Mouse (Mus musculus) liver, adult 10 weeks (tissue): Measurements from ENCODE around the gene Mpv17. TPM values are rescaled to one million over a fixed set of nuclear protein-coding genes. Genes with fewer than 3 reads are reported as not detected.

Source experiments
- polyA plus RNA-seq: library from polyadenylated mRNA; stranded (reverse); fragments of 350-450 nt; fragmentation: Illumina TruSeq; extraction: RNeasy Lipid Tissue Mini Kit (QIAGEN cat#74804); gene quantifications from one replicate; pipeline ENCODE4 v1.2.3, GENCODE M21; 2014; ENCODE audit warnings: low read depth, low replicate concordance

Gene Mpv17
- polyA plus RNA-seq: 31.4 TPM

GRCm38 (mm10) chr5:31154152-31154553 lies at the start of gene Mpv17:
TSS of gene Mpv17 (minus strand) at chr5:31154251.

DNA sequence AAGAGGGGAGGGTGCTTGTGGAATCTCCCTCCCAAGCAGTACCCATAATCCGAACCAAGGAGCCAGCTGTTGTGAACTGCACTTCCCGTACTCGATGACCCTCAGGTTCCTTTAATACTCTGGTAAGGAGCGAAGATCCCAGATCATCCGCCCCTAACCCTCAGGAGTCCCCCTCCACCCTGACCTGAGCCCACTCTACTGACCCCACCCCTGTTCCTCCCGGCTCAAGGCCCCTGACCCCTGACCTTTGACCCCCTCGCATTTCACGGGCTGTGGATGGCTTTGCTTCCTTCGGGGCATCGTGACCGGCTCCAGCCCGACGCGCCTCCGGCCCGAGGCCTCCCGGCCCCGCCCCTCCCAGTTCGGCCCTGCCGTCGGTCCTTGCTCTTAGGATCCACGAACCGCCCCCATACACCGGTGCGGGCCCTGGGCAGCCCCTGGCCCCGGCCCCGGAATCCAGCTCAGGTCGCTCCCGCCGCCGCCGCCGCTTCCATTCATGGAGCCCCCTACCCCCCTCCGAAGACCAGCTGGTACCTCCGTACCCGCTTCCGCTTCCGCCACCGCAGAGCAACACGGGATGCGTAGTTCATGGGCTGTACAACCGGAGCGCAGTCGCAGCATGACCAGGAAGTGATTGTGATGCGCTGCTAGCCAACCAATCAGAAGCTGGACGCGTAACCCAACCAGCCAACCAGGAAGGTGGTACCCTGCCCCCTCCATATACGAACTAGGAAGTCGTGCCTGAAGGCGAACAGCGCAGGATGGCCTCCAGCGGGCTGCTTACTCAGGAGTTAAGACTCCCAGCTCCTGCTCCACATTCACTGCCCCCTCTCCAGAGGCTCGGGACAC lies 47.9 kb upstream of the Mpv17 start, which contains the start of gene Zfp513:
Zfp513 (minus strand) TSS at position 562 of the 849 bp plus-strand sequence.

DNA sequence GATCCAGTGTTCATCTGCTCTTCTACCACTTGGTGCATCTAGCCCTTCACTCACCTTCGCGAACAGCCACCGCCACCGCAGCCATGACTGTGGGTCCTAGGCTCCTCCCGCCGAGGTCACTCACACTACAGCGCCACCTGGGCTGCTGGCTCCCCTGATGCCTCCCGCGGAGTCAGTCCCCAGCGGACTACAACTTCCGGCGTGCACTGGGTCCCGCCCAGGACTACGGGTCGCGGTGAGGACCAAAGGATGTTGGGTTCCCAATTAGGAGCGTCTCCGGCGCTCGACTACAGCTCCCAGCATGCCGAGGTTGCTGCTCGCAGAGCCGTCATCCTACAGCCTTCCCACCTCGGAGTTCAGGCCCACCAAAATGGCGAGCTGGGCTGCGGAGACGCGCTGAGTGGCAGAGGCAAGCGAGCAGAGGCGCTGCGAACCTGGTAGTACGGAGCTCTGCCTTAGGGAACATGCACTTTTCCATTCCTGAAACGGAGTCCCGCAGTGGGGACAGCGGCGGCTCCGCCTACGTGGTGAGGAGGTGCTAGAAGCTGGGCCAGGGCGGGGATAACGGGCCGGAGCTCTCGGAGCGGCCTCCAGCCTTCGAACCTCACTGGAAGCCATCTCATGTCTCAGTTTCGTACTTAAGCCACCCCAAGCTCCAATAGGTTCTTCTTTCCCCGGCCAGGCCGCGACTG lies 39.0 kb upstream of the Mpv17 start, which contains the start of the genes Snx17 and Eif2b4:
Snx17 (plus strand) TSS at position 289 of the 692 bp plus-strand sequence.
Eif2b4 (minus strand) TSS at position 492 of the 692 bp plus-strand sequence.

DNA sequence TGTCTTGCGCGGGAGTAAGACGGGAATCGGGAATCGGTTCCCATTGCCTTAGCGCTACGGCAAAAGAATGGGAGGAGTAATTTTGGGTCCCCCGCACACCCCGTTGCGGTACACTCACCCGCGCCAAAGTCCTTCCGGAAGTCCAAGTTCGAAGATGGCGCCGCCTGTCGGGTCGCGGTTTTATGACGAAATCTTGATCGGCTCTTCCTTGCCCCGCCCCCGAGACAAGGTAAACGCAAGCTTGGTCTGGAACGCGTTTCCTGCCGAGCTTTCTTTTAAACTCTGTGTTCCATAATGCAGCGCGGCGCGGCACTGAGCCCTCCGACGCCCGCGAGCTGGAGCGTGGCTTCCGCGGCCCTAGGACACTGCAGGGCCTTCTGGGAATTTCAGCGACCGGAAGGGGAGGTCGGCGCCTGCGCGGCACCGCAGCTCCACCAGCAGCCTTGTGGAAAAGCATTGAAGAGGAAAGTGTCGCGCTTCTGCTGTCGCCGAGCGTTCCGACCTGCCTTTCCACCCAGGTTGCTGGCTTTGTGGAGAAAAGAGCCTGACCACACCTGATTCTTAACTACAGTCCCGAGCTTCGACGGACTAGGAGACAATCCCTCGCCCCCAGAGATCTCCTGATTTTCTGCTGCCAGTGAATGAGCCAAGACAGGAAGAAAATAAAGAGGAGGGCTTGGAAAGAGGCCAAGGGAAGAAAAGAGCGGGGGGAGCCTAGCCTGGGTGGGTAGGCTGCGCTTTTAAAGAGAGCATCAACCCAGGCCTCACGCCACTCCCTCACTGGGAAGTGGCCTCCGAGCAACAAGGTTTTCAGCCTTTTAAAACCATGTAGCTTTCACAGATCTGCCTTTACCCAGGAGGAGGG lies 25.9 kb upstream of the Mpv17 start, which contains the start of the genes Gm29609 and Gtf3c2:
Gm29609 (minus strand) TSS at position 146 of the 865 bp plus-strand sequence.
Gtf3c2 (minus strand) TSS at position 379 of the 865 bp plus-strand sequence.

DNA sequence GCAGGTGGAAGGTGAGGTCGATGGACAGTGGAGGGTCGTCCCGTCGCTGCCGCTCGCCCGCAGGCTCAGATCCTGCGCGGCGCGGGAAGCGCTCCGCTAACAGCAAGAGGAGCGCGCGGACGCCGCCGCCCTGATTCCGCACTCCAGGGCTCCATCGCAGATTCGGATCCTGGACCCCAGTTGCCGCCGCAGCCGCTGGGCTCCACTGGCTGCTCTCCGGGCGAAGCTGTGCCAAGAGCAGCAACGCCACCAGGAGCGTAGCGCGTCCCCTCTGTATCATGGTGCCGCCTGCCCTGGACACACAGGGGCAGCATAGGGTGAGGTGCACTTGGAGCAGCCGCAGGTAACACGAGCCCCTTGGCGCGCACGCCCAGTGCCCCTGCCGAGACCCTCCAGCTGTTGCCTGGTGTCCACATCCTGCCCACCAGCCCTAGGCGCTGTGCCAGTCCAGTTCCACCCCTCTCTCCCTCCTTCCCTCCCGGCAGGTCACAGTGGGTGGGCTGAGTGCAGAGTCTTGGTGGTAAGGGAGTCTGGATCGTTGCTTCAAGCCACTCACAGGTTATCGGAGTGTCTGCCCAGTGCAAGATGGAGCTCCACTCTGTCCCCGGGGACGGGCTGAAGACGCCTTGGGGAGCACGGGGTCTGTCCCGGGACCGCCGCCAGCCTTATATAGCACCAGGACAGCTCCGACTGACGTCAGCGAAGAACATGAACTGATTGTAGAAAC lies 15.6 kb downstream of the Mpv17 start, which contains the start of gene Ucn:
Ucn (minus strand) TSS at position 589 of the 727 bp plus-strand sequence.

DNA sequence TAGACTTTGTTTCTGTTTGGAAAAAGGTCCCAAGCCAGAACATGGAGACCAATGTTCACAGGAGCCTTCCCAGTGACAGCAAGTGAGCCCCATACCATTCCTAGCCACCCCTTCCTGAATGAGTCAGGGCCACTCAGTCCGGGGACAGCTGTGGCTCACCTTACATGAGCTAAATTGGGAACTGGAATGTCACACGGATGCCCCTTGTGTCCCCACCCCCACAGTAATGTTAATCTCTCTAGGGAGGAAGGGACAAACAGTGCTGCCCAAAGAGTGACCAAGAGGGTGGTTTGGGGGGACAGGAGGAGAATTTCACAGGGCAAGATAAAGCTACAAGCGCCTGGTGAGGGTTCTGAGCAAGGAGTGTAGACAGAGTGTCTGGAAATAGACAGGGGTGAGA lies 37.7 kb downstream of the Mpv17 start, which contains the start of gene Trim54:
Trim54 (plus strand) TSS at position 359 of the 400 bp plus-strand sequence.

DNA sequence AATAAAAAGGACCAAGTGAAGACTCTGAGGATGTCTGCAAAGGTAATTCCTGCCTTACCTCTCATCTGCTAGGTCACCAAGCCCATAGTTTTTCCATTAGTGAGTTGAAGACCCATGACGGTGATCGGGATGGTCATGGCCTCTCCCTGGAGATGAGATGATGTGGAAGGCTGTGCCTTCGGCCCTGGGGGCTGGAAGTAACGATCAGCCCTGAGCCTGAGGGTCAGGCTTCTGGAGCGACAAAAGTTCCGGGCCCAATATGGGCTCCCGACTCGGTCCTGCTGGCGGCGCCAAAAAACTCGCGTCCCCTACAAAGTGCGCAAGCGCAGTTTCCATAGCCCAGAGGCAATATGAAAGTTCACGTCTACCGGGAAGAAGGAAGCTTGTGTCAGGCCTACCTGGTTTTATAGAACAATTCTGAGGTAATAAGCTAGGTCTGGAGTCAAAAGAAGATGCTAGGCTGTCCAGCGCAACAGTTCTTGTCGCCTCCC lies 46.0 kb downstream of the Mpv17 start, which contains the start of gene Slc30a3:
Slc30a3 (minus strand) TSS at position 238 of the 491 bp plus-strand sequence.

DNA sequence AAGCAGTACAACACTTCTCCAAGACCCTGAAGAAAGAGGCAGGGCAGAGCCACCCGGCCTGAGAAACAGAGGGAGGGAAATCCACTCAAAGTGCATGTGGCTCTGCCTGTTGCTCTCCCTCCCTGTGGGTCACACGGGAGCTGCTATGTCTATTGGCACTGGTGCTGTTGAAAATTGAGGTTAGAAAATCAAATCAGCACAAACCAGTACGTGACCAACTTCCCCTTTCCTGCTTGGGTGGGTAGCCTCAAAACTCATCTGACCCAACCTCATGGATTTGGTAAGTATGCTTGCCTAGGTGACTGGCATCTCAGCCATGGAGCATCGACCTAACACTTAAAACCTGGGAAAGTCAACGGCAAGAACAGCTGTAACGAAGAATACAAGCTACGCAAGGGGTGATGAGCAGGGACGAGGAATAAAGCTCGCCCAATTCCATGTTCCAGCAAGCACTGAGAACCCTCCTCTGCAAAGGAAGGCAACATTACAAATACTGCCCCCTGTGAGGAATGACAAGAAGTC lies 48.2 kb downstream of the Mpv17 start, which contains the start of gene Dnajc5g:
Dnajc5g (plus strand) TSS at position 472 of the 522 bp plus-strand sequence.

Other genes with a start within 250 kb of the Mpv17 start
- 126 TPM for gene Ost4, start 246.5 kb downstream of the Mpv17 start, polyA plus RNA-seq
- gene Emilin1, start 240.8 kb downstream of the Mpv17 start, polyA plus RNA-seq: 0.56 TPM
- 24.2 TPM for gene Khk, start 232.8 kb downstream of the Mpv17 start, polyA plus RNA-seq
- gene Cgref1, start 208.7 kb downstream of the Mpv17 start, polyA plus RNA-seq: not detected
- gene Preb, start 193.9 kb downstream of the Mpv17 start, polyA plus RNA-seq: 34.2 TPM
- gene Tcf23, start 185.6 kb downstream of the Mpv17 start, polyA plus RNA-seq: not detected
- 116 TPM for gene Atraid, start 105.9 kb downstream of the Mpv17 start, polyA plus RNA-seq
- gene Slc5a6, start 105.3 kb downstream of the Mpv17 start, polyA plus RNA-seq: 1.8 TPM
- 0.29 TPM for gene Cad, start 99.5 kb downstream of the Mpv17 start, polyA plus RNA-seq
- not detected for gene Dnajc5g, start 48.0 kb downstream of the Mpv17 start, polyA plus RNA-seq
- gene Slc30a3, start 46.0 kb downstream of the Mpv17 start, polyA plus RNA-seq: not detected
- gene Trim54, start 37.5 kb downstream of the Mpv17 start, polyA plus RNA-seq: not detected
- gene Ucn, start 15.4 kb downstream of the Mpv17 start, polyA plus RNA-seq: not detected
- 0.13 TPM for gene Gm29609, start 25.7 kb upstream of the Mpv17 start, polyA plus RNA-seq
- 30.5 TPM for gene Gtf3c2, start 25.9 kb upstream of the Mpv17 start, polyA plus RNA-seq
- gene Snx17, start 39.0 kb upstream of the Mpv17 start, polyA plus RNA-seq: 8.9 TPM
- gene Eif2b4, start 39.2 kb upstream of the Mpv17 start, polyA plus RNA-seq: 3.8 TPM
- 1.4 TPM for gene Zfp513, start 48.1 kb upstream of the Mpv17 start, polyA plus RNA-seq
- gene Ppm1g, start 66.4 kb upstream of the Mpv17 start, polyA plus RNA-seq: 13.4 TPM
- gene Nrbp1, start 86.6 kb upstream of the Mpv17 start, polyA plus RNA-seq: 45.4 TPM
- not detected for gene Gm9970, start 87.0 kb upstream of the Mpv17 start, polyA plus RNA-seq
- gene Krtcap3, start 97.4 kb upstream of the Mpv17 start, polyA plus RNA-seq: 1.0 TPM
- gene Ift172, start 136.9 kb upstream of the Mpv17 start, polyA plus RNA-seq: 6.5 TPM
- 27.8 TPM for gene Fndc4, start 141.8 kb upstream of the Mpv17 start, polyA plus RNA-seq
- gene Gckr, start 143.2 kb upstream of the Mpv17 start, polyA plus RNA-seq: 78.9 TPM